Mouse (Mus musculus): ENCODE data around the gene Ccdc63. TPM values are rescaled to one million over a fixed set of nuclear protein-coding genes. Genes with fewer than 3 reads are reported as not detected.

Ccdc63 gene
- total and polyA plus RNA-seq, 2 experiments from 2014 or later: 0.26 TPM; not detected in 1

DNA sequence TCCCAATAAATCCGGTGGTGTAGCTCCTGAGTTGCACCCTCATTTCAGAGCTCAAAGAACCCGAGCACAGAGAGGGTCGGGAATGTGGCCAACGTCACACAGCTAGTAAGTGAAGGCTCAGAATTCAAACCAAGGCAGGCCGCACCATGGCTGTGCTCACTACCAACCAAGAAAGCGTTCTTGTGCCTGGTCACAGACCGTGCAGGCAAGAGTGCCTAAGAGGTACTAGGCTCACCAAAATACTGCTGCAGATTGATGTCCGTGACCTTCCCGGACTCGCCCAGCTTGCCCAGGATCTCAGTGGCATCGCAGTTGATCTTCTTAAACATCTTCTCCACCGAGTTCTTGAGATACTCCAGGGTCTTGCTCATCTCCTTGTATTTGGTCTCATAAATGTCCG is 30.0 kb downstream of the Ccdc63 start:
- no peak for DNase-seq (ENCODE audit: low spot score)
- no peaks in the 10 kb centered on the region for H3K27me3 ChIP-seq (ENCODE audit: control insufficient read depth, insufficient read depth, low read length)
- H3K27ac ChIP-seq (ENCODE audit: low read depth): peak overlapping the region; percentile 59
- H3K4me2 ChIP-seq (ENCODE audit: low read depth, low read length): no peak overlapping the region
- no peaks in the 10 kb centered on the region for H3K9me3 ChIP-seq (replicated peaks; ENCODE audit: control insufficient read depth, low read length)
- WGBS: 71% methylated on average over 13 of the region's 13 CpGs
- no peaks in the 10 kb centered on the region for H3K4me1 ChIP-seq (ENCODE audit: control insufficient read depth, insufficient read depth)
- peak; percentile 3; the same call in 1 of the 2 replicates for ATAC-seq (ENCODE audit: insufficient read depth, low read depth)
- no peak overlapping the region for H3K4me3 ChIP-seq (ENCODE audit: low read depth, low read length)
- H3K9ac ChIP-seq (replicated peaks; ENCODE audit: low read depth, low read length): no peak overlapping the region
- peaks cover 16% of the 10 kb centered on the region for H3K36me3 ChIP-seq (replicated peaks; ENCODE audit: control insufficient read depth, insufficient read depth, low read length)
- TF ChIP-seq EP300 (IDR thresholded peaks at IDR 0.05; ENCODE audit: low read depth) (peak; percentile 56; the same call in 1 of the 2 replicates), CTCF (IDR thresholded peaks at IDR 0.05; ENCODE audit: low read depth) (no peak)

DNA sequence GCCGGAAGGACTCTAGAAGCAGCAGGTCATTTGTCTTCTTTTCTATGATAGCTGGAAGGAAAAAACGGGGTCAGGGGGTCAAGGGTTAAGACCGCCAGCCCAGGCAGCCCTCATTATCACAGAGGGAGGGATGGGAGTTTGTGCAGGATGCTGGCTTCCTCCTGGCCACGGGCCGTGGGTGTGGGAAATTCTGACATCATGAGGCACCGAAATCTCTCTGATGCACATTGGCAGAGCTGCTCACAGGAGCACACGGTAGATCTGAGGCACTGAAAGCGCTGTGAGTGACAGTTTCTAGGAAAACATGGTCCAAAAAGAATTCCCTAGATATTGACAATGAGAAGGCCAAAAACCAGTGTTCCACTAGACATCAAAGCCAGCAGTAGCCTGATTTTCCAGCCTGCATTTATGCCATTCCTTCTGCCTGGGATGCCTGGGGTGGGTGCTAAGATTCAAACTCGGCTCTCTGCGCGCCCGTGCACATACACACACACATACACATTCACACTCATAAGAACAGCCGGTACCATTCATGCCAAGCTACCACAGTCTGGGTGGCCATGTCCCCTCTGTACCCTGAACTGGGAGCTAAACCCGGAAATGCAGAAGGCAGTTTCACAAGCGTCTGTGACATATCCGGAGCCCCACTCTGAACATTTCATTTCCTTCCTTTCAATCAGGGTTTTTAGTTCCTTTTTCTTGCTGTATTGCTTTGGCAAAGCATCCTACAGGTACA is 31.1 kb downstream of the Ccdc63 start:
- no peak overlapping the region for H3K4me2 ChIP-seq (ENCODE audit: low read depth, low read length)
- TF ChIP-seq CTCF (IDR thresholded peaks at IDR 0.05; ENCODE audit: low read depth): peak; percentile 13; the same call in 1 of the 2 replicates
- peak; percentile 96 for TF ChIP-seq EP300 (IDR thresholded peaks at IDR 0.05; ENCODE audit: low read depth)
- no peak overlapping the region for H3K4me3 ChIP-seq (ENCODE audit: low read depth, low read length)
- WGBS: 22% methylated on average over 16 of the region's 16 CpGs
- peak; percentile 43 for ATAC-seq (ENCODE audit: insufficient read depth, low read depth)
- peaks cover 27% of the 10 kb centered on the region for H3K36me3 ChIP-seq (replicated peaks; ENCODE audit: control insufficient read depth, insufficient read depth, low read length)
- no peaks in the 10 kb centered on the region for H3K9me3 ChIP-seq (replicated peaks; ENCODE audit: control insufficient read depth, low read length)
- H3K9ac ChIP-seq (replicated peaks; ENCODE audit: low read depth, low read length): no peak overlapping the region
- H3K27me3 ChIP-seq (ENCODE audit: control insufficient read depth, insufficient read depth, low read length): no peaks in the 10 kb centered on the region
- H3K4me1 ChIP-seq (ENCODE audit: control insufficient read depth, insufficient read depth): no peaks in the 10 kb centered on the region
- peak; percentile 80 for DNase-seq (ENCODE audit: low spot score)
- peak overlapping the region; percentile 99 for H3K27ac ChIP-seq (ENCODE audit: low read depth)

DNA sequence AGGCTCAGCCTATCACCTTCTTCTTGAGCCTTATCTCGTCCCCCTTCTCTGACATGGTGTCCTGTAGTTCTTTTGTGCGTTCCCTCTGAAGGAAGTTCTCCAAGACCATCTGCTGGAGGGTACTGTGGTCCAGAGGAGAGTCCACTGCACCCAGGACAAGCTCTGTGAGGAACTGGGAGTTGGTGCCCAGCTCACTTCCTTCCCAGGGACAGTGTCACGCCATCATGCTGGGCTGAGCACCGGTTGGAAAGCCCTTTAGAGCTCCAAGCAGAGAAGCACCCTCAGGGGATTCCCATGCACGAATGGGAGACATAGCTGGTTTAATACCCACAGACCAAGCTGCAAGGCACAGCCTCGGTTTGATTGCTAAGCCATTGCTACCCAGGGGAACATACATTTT is 32.5 kb downstream of the Ccdc63 start:
- Histone ChIP-seq H3K4me1 (ENCODE audit: control insufficient read depth, insufficient read depth) (no peaks in the 10 kb centered on the region), H3K4me2 (ENCODE audit: low read depth, low read length) (peak overlapping the region; percentile 68), H3K9me3 (replicated peaks; ENCODE audit: control insufficient read depth, low read length) (no peaks in the 10 kb centered on the region), H3K36me3 (replicated peaks; ENCODE audit: control insufficient read depth, insufficient read depth, low read length) (peaks cover 41% of the 10 kb centered on the region), H3K27me3 (ENCODE audit: control insufficient read depth, insufficient read depth, low read length) (no peaks in the 10 kb centered on the region), H3K4me3 (ENCODE audit: low read depth, low read length) (peak overlapping the region; percentile 61; the same call in 1 of the 2 replicates), H3K27ac (ENCODE audit: low read depth) (peak overlapping the region; percentile 99), H3K9ac (replicated peaks; ENCODE audit: low read depth, low read length) (peak overlapping the region; percentile 47)
- TF ChIP-seq EP300 (IDR thresholded peaks at IDR 0.05; ENCODE audit: low read depth) (peak; percentile 69), CTCF (IDR thresholded peaks at IDR 0.05; ENCODE audit: low read depth) (no peak)
- ATAC-seq (ENCODE audit: insufficient read depth, low read depth): no peak; the same call in 1 of the 2 replicates
- 26% methylated on average over 6 of the region's 6 CpGs for WGBS
- no peak for DNase-seq (ENCODE audit: low spot score)

DNA sequence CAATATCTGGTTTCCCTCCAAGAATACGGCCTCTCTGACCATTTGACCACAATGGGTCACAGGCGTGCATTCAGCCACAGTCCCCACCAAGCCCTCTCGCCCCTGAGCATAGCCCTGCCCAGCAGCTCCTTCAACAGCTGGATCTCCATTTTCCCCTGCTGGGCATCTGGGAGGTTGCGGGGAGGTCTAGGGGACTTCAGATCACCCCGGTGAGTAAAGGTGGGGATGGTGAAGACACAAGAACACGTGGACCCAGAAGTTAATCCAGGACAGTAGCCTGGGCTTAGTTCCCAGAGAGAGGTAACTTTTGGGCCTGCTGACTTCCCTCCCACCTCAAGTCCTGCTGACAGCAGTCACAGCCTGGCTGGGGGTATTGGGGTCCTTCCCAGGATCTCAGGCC is 34.4 kb downstream of the Ccdc63 start:
- H3K4me3 ChIP-seq (ENCODE audit: low read depth, low read length): peak overlapping the region; percentile 61
- WGBS: 60% methylated on average over 6 of the region's 6 CpGs
- H3K36me3 ChIP-seq (replicated peaks; ENCODE audit: control insufficient read depth, insufficient read depth, low read length): peaks cover 43% of the 10 kb centered on the region

DNA sequence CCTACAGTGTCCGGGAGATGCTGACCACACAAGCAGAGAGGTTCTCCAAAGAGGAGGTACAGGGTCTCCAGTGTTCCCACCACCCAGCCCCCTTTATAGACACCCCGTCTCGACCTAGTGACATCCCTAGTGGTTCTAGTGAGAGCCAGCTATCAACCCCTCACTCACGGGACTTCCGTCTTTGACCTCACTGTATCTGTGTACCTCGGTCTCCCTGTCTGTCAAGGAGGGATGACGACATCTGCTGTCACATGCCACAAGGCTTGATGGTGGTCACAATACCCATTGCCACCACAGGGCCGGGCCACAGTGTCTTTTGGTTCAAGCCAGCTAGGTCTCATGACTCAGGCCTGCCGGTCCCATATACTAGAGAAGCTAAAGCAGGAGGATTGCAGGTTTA is 35.6 kb downstream of the Ccdc63 start:
- peaks cover 43% of the 10 kb centered on the region for H3K36me3 ChIP-seq (replicated peaks; ENCODE audit: control insufficient read depth, insufficient read depth, low read length)

More for the DNA sequence above, 34.4 kb downstream of the Ccdc63 start:
- Histone ChIP-seq H3K27me3 (ENCODE audit: control insufficient read depth, insufficient read depth, low read length) (no peaks in the 10 kb centered on the region), H3K27ac (ENCODE audit: low read depth) (peak overlapping the region; percentile 99), H3K4me2 (ENCODE audit: low read depth, low read length) (peak overlapping the region; percentile 68), H3K9me3 (replicated peaks; ENCODE audit: control insufficient read depth, low read length) (no peaks in the 10 kb centered on the region), H3K9ac (replicated peaks; ENCODE audit: low read depth, low read length) (peak overlapping the region; percentile 29; the same call in 1 of the 2 replicates), H3K4me1 (ENCODE audit: control insufficient read depth, insufficient read depth) (no peaks in the 10 kb centered on the region)
- ATAC-seq (ENCODE audit: insufficient read depth, low read depth): no peak
- no peak; the same call in 1 of the 2 replicates for TF ChIP-seq EP300 (IDR thresholded peaks at IDR 0.05; ENCODE audit: low read depth)
- TF ChIP-seq CTCF (IDR thresholded peaks at IDR 0.05; ENCODE audit: low read depth): no peak
- DNase-seq (ENCODE audit: low spot score): no peak

More for the DNA sequence above, 35.6 kb downstream of the Ccdc63 start:
- no peaks in the 10 kb centered on the region for H3K4me1 ChIP-seq (ENCODE audit: control insufficient read depth, insufficient read depth)
- H3K9ac ChIP-seq (replicated peaks; ENCODE audit: low read depth, low read length): peak overlapping the region; percentile 90
- no peak for ATAC-seq (ENCODE audit: insufficient read depth, low read depth)
- H3K4me3 ChIP-seq (ENCODE audit: low read depth, low read length): peak overlapping the region; percentile 61
- 37% methylated on average over 9 of the region's 9 CpGs for WGBS
- peak overlapping the region; percentile 99 for H3K27ac ChIP-seq (ENCODE audit: low read depth)
- no peak for DNase-seq (ENCODE audit: low spot score)
- no peak for TF ChIP-seq CTCF (IDR thresholded peaks at IDR 0.05; ENCODE audit: low read depth)
- peak; percentile 81 for TF ChIP-seq EP300 (IDR thresholded peaks at IDR 0.05; ENCODE audit: low read depth)
- H3K4me2 ChIP-seq (ENCODE audit: low read depth, low read length): peak overlapping the region; percentile 68
- H3K27me3 ChIP-seq (ENCODE audit: control insufficient read depth, insufficient read depth, low read length): no peaks in the 10 kb centered on the region
- H3K9me3 ChIP-seq (replicated peaks; ENCODE audit: control insufficient read depth, low read length): no peaks in the 10 kb centered on the region

Measured in heart, postnatal 0 days (tissue).